In the genomic region with DNA sequence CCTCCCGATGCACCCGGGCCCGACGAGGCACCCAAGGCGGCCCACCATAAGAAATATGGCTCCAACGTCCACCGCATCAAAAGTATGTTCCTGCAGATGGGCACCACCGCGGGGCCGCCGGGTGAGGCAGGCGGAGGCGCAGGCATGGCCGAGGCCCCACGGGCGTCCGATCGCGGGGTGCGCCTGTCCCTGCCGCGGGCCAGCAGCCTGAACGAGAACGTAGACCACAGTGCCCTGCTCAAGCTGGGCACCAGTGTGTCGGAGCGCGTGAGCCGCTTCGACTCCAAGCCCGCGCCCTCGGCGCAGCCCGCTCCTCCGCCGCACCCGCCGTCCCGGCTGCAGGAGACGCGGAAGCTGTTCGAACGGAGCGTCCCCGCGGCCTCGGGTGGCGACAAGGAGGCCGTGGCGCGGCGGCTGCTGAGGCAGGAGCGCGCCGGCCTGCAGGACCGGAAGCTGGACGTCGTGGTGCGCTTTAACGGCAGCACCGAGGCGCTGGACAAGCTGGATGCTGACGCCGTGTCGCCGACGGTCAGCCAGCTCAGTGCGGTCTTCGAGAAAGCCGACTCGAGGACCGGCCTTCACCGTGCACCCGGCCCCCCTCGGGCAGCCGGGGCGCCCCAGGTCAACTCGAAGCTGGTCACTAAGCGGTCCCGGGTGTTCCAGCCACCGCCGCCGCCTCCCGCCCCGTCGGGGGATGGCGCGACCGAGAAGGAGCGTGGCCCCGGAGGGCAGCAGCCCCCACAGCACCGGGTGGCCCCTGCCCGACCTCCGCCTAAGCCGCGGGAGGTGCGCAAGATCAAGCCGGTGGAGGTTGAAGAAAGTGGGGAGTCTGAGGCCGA, we compare ENCODE assay signal across 8 mouse cellular contexts. TPM values are rescaled to one million over a fixed set of nuclear protein-coding genes. Genes with fewer than 3 reads are reported as not detected.
DNase-seq lines count a peak whose midpoint lies in the region; ATAC-seq lines count a peak whose summit lies in the region.

No protein-coding gene starts in this region.

- H3K27me3 ChIP-seq in forebrain, embryonic 12.5 days: no peaks in the 10 kb centered on the region
- H3K27me3 ChIP-seq in intestine, embryonic 15.5 days (replicated peaks): no peaks in the 10 kb centered on the region
- H3K27me3 ChIP-seq in lung, embryonic 15.5 days: no peaks in the 10 kb centered on the region

- peak; percentile 37 for DNase-seq in layer of hippocampus, adult 11-12 months (ENCODE audit: low spot score)
- no peak for DNase-seq in layer of hippocampus, postnatal 25 days (ENCODE audit: extremely low spot score in 1 of 2, low spot score in 1 of 2)
- peak; percentile 72 for DNase-seq in adrenal gland, postnatal 10 days
- DNase-seq in spleen, adult 12 weeks (ENCODE audit: low spot score): peak; percentile 58

- peak overlapping the region; percentile 96 for H3K4me3 ChIP-seq in forebrain, embryonic 12.5 days (replicated peaks)
- H3K4me3 ChIP-seq in intestine, embryonic 15.5 days (replicated peaks): peak overlapping the region; percentile 91
- H3K4me3 ChIP-seq in lung, embryonic 15.5 days: peak overlapping the region; percentile 69

- H3K9ac ChIP-seq in forebrain, embryonic 12.5 days: peak overlapping the region; percentile 94
- peak overlapping the region; percentile 82 for H3K9ac ChIP-seq in intestine, embryonic 15.5 days
- H3K9ac ChIP-seq in lung, embryonic 15.5 days: peak overlapping the region; percentile 68

- H3K4me2 ChIP-seq in forebrain, embryonic 12.5 days: peak overlapping the region; percentile 97
- H3K4me2 ChIP-seq in intestine, embryonic 15.5 days (replicated peaks): peak overlapping the region; percentile 93
- H3K4me2 ChIP-seq in lung, embryonic 15.5 days: peak overlapping the region; percentile 91

- H3K36me3 ChIP-seq in forebrain, embryonic 12.5 days (replicated peaks): peaks cover 9% of the 10 kb centered on the region
- peaks cover 6% of the 10 kb centered on the region for H3K36me3 ChIP-seq in intestine, embryonic 15.5 days
- peaks cover 9% of the 10 kb centered on the region for H3K36me3 ChIP-seq in lung, embryonic 15.5 days

- no peaks in the 10 kb centered on the region for H3K9me3 ChIP-seq in forebrain, embryonic 12.5 days
- H3K9me3 ChIP-seq in intestine, embryonic 15.5 days: no peaks in the 10 kb centered on the region
- H3K9me3 ChIP-seq in lung, embryonic 15.5 days: no peaks in the 10 kb centered on the region

- no peak for ATAC-seq in forebrain, embryonic 12.5 days (ENCODE audit: low FRiP score)
- no peak for ATAC-seq in intestine, embryonic 15.5 days
- ATAC-seq in lung, embryonic 15.5 days (ENCODE audit: borderline replicate concordance, extremely low read depth, low FRiP score, low TSS enrichment): no peak
- no peak for ATAC-seq in activated CD4-positive, CD25-positive, alpha-beta regulatory T cell, adult 4 months

- peaks cover 82% of the 10 kb centered on the region for H3K4me1 ChIP-seq in forebrain, embryonic 12.5 days
- H3K4me1 ChIP-seq in intestine, embryonic 15.5 days (replicated peaks): peaks cover 67% of the 10 kb centered on the region
- H3K4me1 ChIP-seq in lung, embryonic 15.5 days: peaks cover 77% of the 10 kb centered on the region

- under 1% methylated on average over 94 of the region's 99 CpGs for WGBS in forebrain, embryonic 12.5 days
- under 1% methylated on average over 99 of the region's 99 CpGs for WGBS in intestine, embryonic 15.5 days
- WGBS in lung, embryonic 15.5 days: under 1% methylated on average over 99 of the region's 99 CpGs

- H3K27ac ChIP-seq in forebrain, embryonic 12.5 days: peak overlapping the region; percentile 94
- peak overlapping the region; percentile 92 for H3K27ac ChIP-seq in intestine, embryonic 15.5 days
- peak overlapping the region; percentile 94 for H3K27ac ChIP-seq in lung, embryonic 15.5 days

RNA-seq across cellular contexts. Expression of gene Ppp1r9b, which starts 1.0 kb away (rescaled TPM):
- 100 to 1,000 TPM; 926 to 939 TPM for total RNA-seq in layer of hippocampus, postnatal 25 days (2021)
- total RNA-seq in adrenal gland, postnatal 10 days (2021): 10 to 100 TPM; 83.3 to 96.2 TPM
- 16.6 and 17.7 TPM in 2 replicates for polyA plus RNA-seq in forebrain, embryonic 12.5 days (2016; fragmentation: Nextera tagmentation; extraction: Ambion mirVana)
- polyA plus RNA-seq in intestine, embryonic 15.5 days (2015; fragmentation: Nextera tagmentation; extraction: Ambion mirVana): 6.8 and 8.1 TPM in 2 replicates
- polyA plus RNA-seq in lung, embryonic 15.5 days (2015; fragmentation: Nextera tagmentation; extraction: Ambion mirVana): 8.8 and 9.3 TPM in 2 replicates
- polyA plus RNA-seq in activated CD4-positive, CD25-positive, alpha-beta regulatory T cell, adult 4 months (2017; shearing (Covaris generic)): 10 to 100 TPM; 23.1 to 24.0 TPM

RNA-seq across cellular contexts. Expression of gene Sgca, which starts 15.7 kb away (rescaled TPM):
- total RNA-seq in layer of hippocampus, postnatal 25 days (2021): under 1 TPM; 0.44 to 0.45 TPM
- 10 to 100 TPM in 1 of 2 experiments, 1 to 10 TPM in 1; 4.5 to 16.8 TPM for total RNA-seq in adrenal gland, postnatal 10 days (2021)
- polyA plus RNA-seq in forebrain, embryonic 12.5 days (2016; fragmentation: Nextera tagmentation; extraction: Ambion mirVana): not detected in 2 replicates
- 0.19 TPM in 1 of 2 replicates, not detected in the other for polyA plus RNA-seq in intestine, embryonic 15.5 days (2015; fragmentation: Nextera tagmentation; extraction: Ambion mirVana)
- 0.69 and 0.96 TPM in 2 replicates for polyA plus RNA-seq in lung, embryonic 15.5 days (2015; fragmentation: Nextera tagmentation; extraction: Ambion mirVana)
- polyA plus RNA-seq in activated CD4-positive, CD25-positive, alpha-beta regulatory T cell, adult 4 months (2017; shearing (Covaris generic)): under 1 TPM in 1 of 2 experiments, not detected in 1; 0.46 TPM

RNA-seq across cellular contexts. Expression of gene Samd14, which starts 17.8 kb away (rescaled TPM):
- 10 to 100 TPM; 48.4 to 49.1 TPM for total RNA-seq in layer of hippocampus, postnatal 25 days (2021)
- 10 to 100 TPM in 1 of 2 experiments, 1 to 10 TPM in 1; 7.3 to 11.0 TPM for total RNA-seq in adrenal gland, postnatal 10 days (2021)
- 80.5 and 86.7 TPM in 2 replicates for polyA plus RNA-seq in forebrain, embryonic 12.5 days (2016; fragmentation: Nextera tagmentation; extraction: Ambion mirVana)
- 15.0 and 15.3 TPM in 2 replicates for polyA plus RNA-seq in intestine, embryonic 15.5 days (2015; fragmentation: Nextera tagmentation; extraction: Ambion mirVana)
- polyA plus RNA-seq in lung, embryonic 15.5 days (2015; fragmentation: Nextera tagmentation; extraction: Ambion mirVana): 17.1 and 17.4 TPM in 2 replicates
- polyA plus RNA-seq in activated CD4-positive, CD25-positive, alpha-beta regulatory T cell, adult 4 months (2017; shearing (Covaris generic)): under 1 TPM in 1 of 2 experiments, not detected in 1; 0.32 TPM

RNA-seq across cellular contexts. Expression of gene Hils1, which starts 24.5 kb away (rescaled TPM):
- not detected for total RNA-seq in layer of hippocampus, postnatal 25 days (2021)
- total RNA-seq in adrenal gland, postnatal 10 days (2021): not detected
- polyA plus RNA-seq in forebrain, embryonic 12.5 days (2016; fragmentation: Nextera tagmentation; extraction: Ambion mirVana): not detected in 2 replicates
- polyA plus RNA-seq in intestine, embryonic 15.5 days (2015; fragmentation: Nextera tagmentation; extraction: Ambion mirVana): not detected in 2 replicates
- polyA plus RNA-seq in lung, embryonic 15.5 days (2015; fragmentation: Nextera tagmentation; extraction: Ambion mirVana): not detected in 2 replicates
- polyA plus RNA-seq in activated CD4-positive, CD25-positive, alpha-beta regulatory T cell, adult 4 months (2017; shearing (Covaris generic)): not detected

RNA-seq across cellular contexts. Expression of gene Pdk2, which starts 49.3 kb away (rescaled TPM):
- total RNA-seq in layer of hippocampus, postnatal 25 days (2021): 100 to 1,000 TPM; 114 to 118 TPM
- 100 to 1,000 TPM; 144 to 199 TPM for total RNA-seq in adrenal gland, postnatal 10 days (2021)
- polyA plus RNA-seq in forebrain, embryonic 12.5 days (2016; fragmentation: Nextera tagmentation; extraction: Ambion mirVana): 17.3 and 19.4 TPM in 2 replicates
- polyA plus RNA-seq in intestine, embryonic 15.5 days (2015; fragmentation: Nextera tagmentation; extraction: Ambion mirVana): 30.8 and 31.2 TPM in 2 replicates
- 27.8 and 30.9 TPM in 2 replicates for polyA plus RNA-seq in lung, embryonic 15.5 days (2015; fragmentation: Nextera tagmentation; extraction: Ambion mirVana)
- polyA plus RNA-seq in activated CD4-positive, CD25-positive, alpha-beta regulatory T cell, adult 4 months (2017; shearing (Covaris generic)): 1 to 10 TPM; 2.9 to 5.6 TPM

Comparison
In these comparisons a context has a peak if more than half of its experiments do, and no peak if none do; other contexts are left out.
1. DNase-seq: peak in layer of hippocampus, adult 11-12 months (single experiment), adrenal gland, postnatal 10 days (single experiment) and spleen, adult 12 weeks (single experiment); none in layer of hippocampus, postnatal 25 days (0 of 2).
2. RNA of gene Samd14, which starts 17.8 kb away (polyA plus RNA-seq): 80.5 to 86.7 TPM in forebrain, embryonic 12.5 days, 17.1 to 17.4 TPM in lung, embryonic 15.5 days and 15.0 to 15.3 TPM in intestine, embryonic 15.5 days; 0.32 TPM in activated CD4-positive, CD25-positive, alpha-beta regulatory T cell, adult 4 months; every median in the first group is over 10 times any median in the second.
3. Peak in every context shown above with its lines, with median percentiles within 50 percentile points of each other: H3K27ac ChIP-seq, H3K4me2 ChIP-seq, H3K4me3 ChIP-seq and H3K9ac ChIP-seq.